Mouse (Mus musculus): ENCODE results near the gene Mylk3. TPM values are rescaled to one million over a fixed set of nuclear protein-coding genes. Genes with fewer than 3 reads are reported as not detected.

The Mylk3 gene
- polyA plus RNA-seq (2012; rRNA removed) (0.53 and 0.91 TPM in 2 replicates), polyA plus RNA-seq (2014; fragmentation: Nextera tagmentation; extraction: Ambion mirVana) (1.2 and 1.4 TPM in 2 replicates)

DNA sequence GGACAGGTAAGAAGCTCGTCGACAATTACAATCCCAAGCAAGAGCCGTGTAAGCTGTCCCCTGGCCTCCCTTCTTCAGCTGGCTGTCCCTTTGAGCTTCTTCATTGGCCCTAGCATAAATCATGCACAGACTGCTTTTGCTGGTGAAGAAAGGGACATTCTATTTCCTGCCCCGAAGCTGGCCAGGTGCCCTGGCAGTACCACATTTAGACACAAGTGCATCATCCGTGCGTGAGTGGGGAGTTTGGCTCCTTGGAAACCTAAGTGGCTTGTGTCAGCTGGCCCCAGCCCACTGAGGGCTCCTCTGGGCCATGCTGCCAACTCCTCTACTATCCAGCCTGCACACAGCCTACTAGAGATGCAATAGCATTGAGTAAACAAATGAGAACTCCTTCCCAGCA lies at the start of gene Mylk3:
Gene Mylk3, minus strand, starts transcription at position 141 of the 400 bp plus-strand sequence.
- no peaks in the 10 kb centered on the region for H3K9me3 ChIP-seq (ENCODE audit: control insufficient read depth, low read length)
- H3K4me3 ChIP-seq (replicated peaks; ENCODE audit: low read length) = no peak within 1 kb of the TSS
- no peak within 1 kb of the TSS for H3K9ac ChIP-seq (ENCODE audit: low read depth, low read length, severe bottlenecking)
- no peaks in the 10 kb centered on the region for H3K36me3 ChIP-seq (ENCODE audit: control insufficient read depth, insufficient read depth, low read length)
- WGBS = 70% methylated on average over 6 of the region's 6 CpGs
- no peaks in the 10 kb centered on the region for H3K27me3 ChIP-seq (ENCODE audit: control insufficient read depth, insufficient read depth, low read length)
- TF ChIP-seq POLR2A (IDR thresholded peaks at IDR 0.05; ENCODE audit: borderline replicate concordance, extremely low read depth, insufficient read depth, insufficient read length) = no peak
- DNase-seq (ENCODE audit: low spot score) (no peak), ATAC-seq (ENCODE audit: low FRiP score, low read depth) (no peak)
- no peak within 1 kb of the TSS for H3K27ac ChIP-seq (replicated peaks; ENCODE audit: low read depth, low read length)
- peaks cover 2% of the 10 kb centered on the region; the same call in 1 of the 2 replicates for H3K4me1 ChIP-seq (ENCODE audit: control insufficient read depth, insufficient read depth, low read length)
- no peak within 1 kb of the TSS for H3K4me2 ChIP-seq (replicated peaks; ENCODE audit: low read depth, low read length, severe bottlenecking)

DNA sequence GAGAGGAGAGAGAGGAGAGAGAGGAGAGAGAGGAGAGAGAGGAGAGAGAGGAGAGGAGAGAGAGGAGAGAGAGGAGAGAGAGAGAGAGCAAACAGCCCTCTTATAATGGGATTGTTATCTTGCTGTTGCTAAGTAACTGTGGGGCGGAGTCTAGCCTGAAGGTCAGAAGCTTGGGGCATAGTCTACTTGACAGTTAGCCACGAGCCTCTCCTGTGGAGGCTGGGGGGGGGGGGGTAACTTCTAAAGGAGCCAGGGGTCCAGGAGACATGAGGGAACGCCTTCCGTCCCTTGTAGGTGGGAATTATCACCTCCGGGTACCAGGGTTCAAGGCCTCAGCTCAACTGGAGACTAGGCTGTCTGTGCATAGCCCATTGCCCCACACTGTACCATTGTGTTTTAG lies 49.6 kb upstream of the Mylk3 start:
- no peak for TF ChIP-seq POLR2A (IDR thresholded peaks at IDR 0.05; ENCODE audit: borderline replicate concordance, extremely low read depth, insufficient read depth, insufficient read length)
- Histone ChIP-seq H3K9ac (ENCODE audit: low read depth, low read length, severe bottlenecking) (no peak overlapping the region), H3K36me3 (ENCODE audit: control insufficient read depth, insufficient read depth, low read length) (no peaks in the 10 kb centered on the region), H3K27me3 (ENCODE audit: control insufficient read depth, insufficient read depth, low read length) (no peaks in the 10 kb centered on the region), H3K4me1 (ENCODE audit: control insufficient read depth, insufficient read depth, low read length) (peaks cover 5% of the 10 kb centered on the region), H3K4me3 (replicated peaks; ENCODE audit: low read length) (no peak overlapping the region), H3K4me2 (replicated peaks; ENCODE audit: low read depth, low read length, severe bottlenecking) (no peak overlapping the region), H3K27ac (replicated peaks; ENCODE audit: low read depth, low read length) (no peak overlapping the region), H3K9me3 (ENCODE audit: control insufficient read depth, low read length) (no peaks in the 10 kb centered on the region)
- DNase-seq (ENCODE audit: low spot score) (no peak), ATAC-seq (ENCODE audit: low FRiP score, low read depth) (no peak)
- 53% methylated on average over 5 of the region's 5 CpGs for WGBS

GRCm38 (mm10) chr8:85434817-85435216 lies 48.7 kb upstream of the Mylk3 start:
- 74% methylated on average over 12 of the region's 12 CpGs for WGBS
- no peak overlapping the region for H3K4me2 ChIP-seq (replicated peaks; ENCODE audit: low read depth, low read length, severe bottlenecking)
- TF ChIP-seq POLR2A (IDR thresholded peaks at IDR 0.05; ENCODE audit: borderline replicate concordance, extremely low read depth, insufficient read depth, insufficient read length) = no peak
- H3K27me3 ChIP-seq (ENCODE audit: control insufficient read depth, insufficient read depth, low read length) = no peaks in the 10 kb centered on the region
- no peak for ATAC-seq (ENCODE audit: low FRiP score, low read depth)
- H3K36me3 ChIP-seq (ENCODE audit: control insufficient read depth, insufficient read depth, low read length) = no peaks in the 10 kb centered on the region
- no peak for DNase-seq (ENCODE audit: low spot score)
- H3K9ac ChIP-seq (ENCODE audit: low read depth, low read length, severe bottlenecking) = no peak overlapping the region
- H3K4me3 ChIP-seq (replicated peaks; ENCODE audit: low read length) = no peak overlapping the region
- H3K27ac ChIP-seq (replicated peaks; ENCODE audit: low read depth, low read length) = no peak overlapping the region
- peaks cover 8% of the 10 kb centered on the region for H3K4me1 ChIP-seq (ENCODE audit: control insufficient read depth, insufficient read depth, low read length)
- H3K9me3 ChIP-seq (ENCODE audit: control insufficient read depth, low read length) = no peaks in the 10 kb centered on the region

DNA sequence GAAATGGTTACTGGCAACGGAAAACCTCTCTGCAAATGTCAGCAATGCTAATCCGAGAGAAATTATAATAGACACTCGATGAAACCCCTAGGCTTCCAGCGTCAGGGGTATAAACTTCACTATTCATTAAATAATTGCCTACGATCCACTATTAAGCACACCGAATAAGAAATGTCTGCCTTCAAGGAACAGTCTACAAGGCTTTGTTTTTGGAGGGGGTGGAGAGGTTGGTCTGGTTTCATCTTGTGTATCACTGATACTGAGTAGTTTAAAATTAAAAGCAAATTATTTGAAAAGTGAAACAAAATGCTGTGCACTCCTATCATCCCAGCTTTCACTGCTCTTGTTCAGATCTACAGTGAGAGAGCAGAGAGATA lies 46.9 kb upstream of the Mylk3 start:
- Histone ChIP-seq H3K9ac (ENCODE audit: low read depth, low read length, severe bottlenecking) (0 out of 2 replicates have a peak overlapping the region, but pooled peaks have one; percentile 88), H3K4me1 (ENCODE audit: control insufficient read depth, insufficient read depth, low read length) (peaks cover 18% of the 10 kb centered on the region), H3K27ac (replicated peaks; ENCODE audit: low read depth, low read length) (no peak overlapping the region; the same call in 1 of the 2 replicates), H3K27me3 (ENCODE audit: control insufficient read depth, insufficient read depth, low read length) (no peaks in the 10 kb centered on the region), H3K36me3 (ENCODE audit: control insufficient read depth, insufficient read depth, low read length) (no peaks in the 10 kb centered on the region), H3K9me3 (ENCODE audit: control insufficient read depth, low read length) (no peaks in the 10 kb centered on the region), H3K4me2 (replicated peaks; ENCODE audit: low read depth, low read length, severe bottlenecking) (peak overlapping the region; percentile 52), H3K4me3 (replicated peaks; ENCODE audit: low read length) (peak overlapping the region; percentile 74)
- TF ChIP-seq POLR2A (IDR thresholded peaks at IDR 0.05; ENCODE audit: borderline replicate concordance, extremely low read depth, insufficient read depth, insufficient read length) = no peak
- DNase-seq (ENCODE audit: low spot score) = no peak
- 7% methylated on average over 6 of the region's 6 CpGs for WGBS
- ATAC-seq (ENCODE audit: low FRiP score, low read depth) = peak; percentile 48

GRCm38 (mm10) chr8:85432168-85433016 lies 46.2 kb upstream of the Mylk3 start, which contains the start of gene 4921524J17Rik:
Gene 4921524J17Rik, minus strand, starts transcription at chr8:85432833.
- Histone ChIP-seq H3K9ac (ENCODE audit: low read depth, low read length, severe bottlenecking) (peak within 1 kb of the TSS; percentile 88), H3K4me2 (replicated peaks; ENCODE audit: low read depth, low read length, severe bottlenecking) (peak within 1 kb of the TSS; percentile 52), H3K27ac (replicated peaks; ENCODE audit: low read depth, low read length) (peak within 1 kb of the TSS; percentile 96), H3K4me1 (ENCODE audit: control insufficient read depth, insufficient read depth, low read length) (peaks cover 18% of the 10 kb centered on the region), H3K36me3 (ENCODE audit: control insufficient read depth, insufficient read depth, low read length) (no peaks in the 10 kb centered on the region), H3K4me3 (replicated peaks; ENCODE audit: low read length) (peak within 1 kb of the TSS; percentile 74), H3K27me3 (ENCODE audit: control insufficient read depth, insufficient read depth, low read length) (no peaks in the 10 kb centered on the region), H3K9me3 (ENCODE audit: control insufficient read depth, low read length) (no peaks in the 10 kb centered on the region)
- TF ChIP-seq POLR2A (IDR thresholded peaks at IDR 0.05; ENCODE audit: borderline replicate concordance, extremely low read depth, insufficient read depth, insufficient read length) = peak; percentile 97; the same call in 1 of the 2 replicates
- under 1% methylated on average over 67 of the region's 85 CpGs for WGBS
- peak; percentile 99 for ATAC-seq (ENCODE audit: low FRiP score, low read depth)
- DNase-seq (ENCODE audit: low spot score) = peak; percentile 99

Data from limb, embryonic 14.5 days (tissue).